Mouse (Mus musculus): ENCODE results near the gene Gbx1.

DNA sequence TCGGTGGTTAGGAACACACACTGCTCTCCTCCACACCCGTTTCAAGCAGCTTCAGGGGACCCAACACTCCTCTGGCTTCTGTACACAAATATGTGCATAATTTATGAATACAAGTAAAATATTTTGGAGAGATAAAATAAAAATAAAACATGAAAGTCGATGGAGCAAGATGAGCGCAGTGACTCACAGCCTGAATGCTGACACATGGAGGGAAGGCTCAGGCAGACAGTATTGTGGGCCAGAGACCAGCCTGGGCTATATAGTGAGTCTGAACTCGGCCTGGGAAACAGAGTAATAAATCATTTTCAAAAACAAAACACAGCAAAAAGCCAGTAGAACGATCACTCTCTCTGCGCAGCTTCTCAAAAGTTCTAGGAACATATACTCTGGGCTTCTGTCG is 5.6 kb downstream of the Gbx1 start:
- no peak for TF ChIP-seq CTCF (IDR thresholded peaks at IDR 0.05; ENCODE audit: extremely low read depth, insufficient read depth, low read length)
- TF ChIP-seq POLR2A (IDR thresholded peaks at IDR 0.05; ENCODE audit: extremely low read depth, insufficient read depth, low read length), result no peak

Data from cortical plate, adult 2 months (tissue).